Mouse (Mus musculus): ENCODE measurements at regions not wholly inside any gene's neighbourhood (a gene's known extent, or its start where the extent isn't known, plus 50 kb on each side); places are given as distances from the start of the nearest gene placed in this dataset.
A peak's percentile ranks its signal among the peaks of the same experiment; 100 is the strongest.

DNA sequence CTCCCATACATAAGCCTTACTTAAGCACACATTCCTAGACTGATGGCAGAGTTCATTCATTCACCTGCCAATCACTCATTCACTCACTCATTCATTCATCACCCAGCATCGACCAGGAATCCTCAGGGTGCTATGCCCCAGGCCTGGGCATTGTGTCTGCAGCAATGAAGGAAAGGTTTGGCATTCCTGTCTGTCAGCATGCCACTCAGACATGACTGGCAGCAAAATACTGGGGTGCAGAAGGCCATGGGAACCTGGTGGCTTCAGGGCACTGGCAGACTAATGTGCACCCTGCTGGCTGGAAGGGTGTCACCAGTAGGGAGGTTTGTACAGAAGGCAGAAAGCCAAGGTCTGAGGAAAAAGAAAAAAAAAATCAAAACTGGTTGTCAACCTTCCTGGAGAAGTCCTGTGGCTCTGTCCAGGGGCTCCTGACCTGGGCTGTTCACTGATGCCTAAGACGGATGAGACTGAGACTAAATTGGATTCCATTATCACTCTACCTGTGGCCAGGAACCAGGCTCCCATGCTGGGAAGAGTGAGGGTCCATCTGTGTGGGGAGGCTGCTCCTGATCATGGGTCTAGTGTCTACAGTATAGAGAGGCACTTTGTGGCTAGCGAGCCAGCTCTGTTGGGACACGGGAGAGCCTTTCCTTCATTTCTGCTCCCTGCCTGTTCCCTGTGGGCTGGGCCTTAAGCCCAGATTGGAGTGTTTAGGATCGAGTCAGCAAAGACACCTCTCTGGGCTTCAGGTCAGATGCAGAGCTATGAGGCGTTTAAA lies 104.1 kb downstream of the Cstad start:
- no peak for DNase-seq (ENCODE audit: low spot score)

DNA sequence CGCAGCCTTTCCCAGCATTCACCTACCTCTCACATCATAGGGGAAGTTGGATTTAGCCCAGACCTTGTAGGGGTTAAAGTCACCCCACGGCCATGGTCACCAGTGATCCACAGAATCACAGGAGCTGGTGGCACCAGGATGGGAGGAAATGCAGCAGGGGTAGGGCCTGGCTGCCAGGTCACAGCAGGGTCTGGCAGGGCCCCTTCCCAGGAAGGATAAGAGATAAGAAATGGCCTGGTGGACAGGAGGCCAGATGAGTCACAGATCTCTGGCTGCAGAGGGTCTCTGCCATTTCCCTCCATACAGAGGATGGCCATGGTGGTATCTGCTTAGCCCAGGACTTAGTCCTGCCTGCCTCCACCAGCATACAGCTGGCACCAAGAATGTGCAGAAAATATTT lies 103.0 kb downstream of the Cstad start:
- DNase-seq (ENCODE audit: low spot score): no peak

DNA sequence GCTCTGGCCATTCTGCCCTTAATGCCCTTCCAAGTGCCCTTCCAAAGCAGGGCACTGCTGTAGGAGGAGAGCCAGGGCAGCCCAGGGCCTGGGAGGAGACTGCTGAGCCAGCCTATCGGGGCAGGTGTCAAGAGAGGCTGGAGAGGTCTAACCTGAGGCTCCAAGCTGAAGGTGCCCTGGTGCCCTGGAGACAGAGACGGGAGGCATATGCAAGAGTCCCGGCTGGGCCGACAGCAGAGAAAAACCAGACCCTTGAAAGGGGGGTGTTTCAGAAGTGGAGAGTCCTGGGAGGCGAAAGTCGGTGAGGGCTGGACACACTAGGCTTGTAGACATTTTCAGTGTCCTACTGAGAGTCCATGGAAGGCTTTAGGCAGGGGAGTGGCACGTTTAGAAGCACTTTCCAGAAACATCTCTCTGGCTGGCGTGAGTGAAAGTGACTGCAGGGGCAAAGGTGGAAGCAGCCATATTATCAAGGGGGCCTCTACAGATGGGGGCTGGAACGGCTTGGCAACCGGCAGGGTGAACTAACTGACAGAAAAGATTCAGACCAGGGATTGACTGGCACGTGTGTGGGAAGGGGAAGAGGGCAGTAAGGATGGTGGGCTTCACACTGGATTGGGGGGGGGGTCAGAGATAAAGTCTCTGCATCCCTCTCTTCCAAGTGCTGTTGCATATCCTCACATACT lies 101.1 kb downstream of the Cstad start:
- DNase-seq (ENCODE audit: low spot score): no peak

DNA sequence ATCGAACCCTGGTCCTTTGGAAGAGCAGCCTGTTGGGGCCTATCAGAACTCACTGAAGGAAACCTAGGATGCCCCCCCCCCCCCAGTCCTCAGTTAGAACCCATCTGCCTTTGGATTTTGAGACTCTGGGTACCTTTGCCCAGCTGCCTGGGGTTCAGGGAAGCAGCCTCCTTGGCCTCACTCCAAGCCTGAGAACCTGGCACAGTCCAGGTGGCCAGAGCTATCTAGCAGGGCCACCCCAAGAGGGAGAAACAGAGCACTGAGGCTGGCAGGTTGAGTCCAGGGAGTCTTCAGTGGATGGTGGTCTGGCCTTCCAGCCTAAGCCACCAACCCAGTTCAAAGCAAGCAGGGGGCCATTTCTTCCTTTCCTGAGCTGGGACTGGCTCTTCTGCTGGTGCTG lies 100.2 kb downstream of the Cstad start:
- DNase-seq (ENCODE audit: low spot score): no peak

DNA sequence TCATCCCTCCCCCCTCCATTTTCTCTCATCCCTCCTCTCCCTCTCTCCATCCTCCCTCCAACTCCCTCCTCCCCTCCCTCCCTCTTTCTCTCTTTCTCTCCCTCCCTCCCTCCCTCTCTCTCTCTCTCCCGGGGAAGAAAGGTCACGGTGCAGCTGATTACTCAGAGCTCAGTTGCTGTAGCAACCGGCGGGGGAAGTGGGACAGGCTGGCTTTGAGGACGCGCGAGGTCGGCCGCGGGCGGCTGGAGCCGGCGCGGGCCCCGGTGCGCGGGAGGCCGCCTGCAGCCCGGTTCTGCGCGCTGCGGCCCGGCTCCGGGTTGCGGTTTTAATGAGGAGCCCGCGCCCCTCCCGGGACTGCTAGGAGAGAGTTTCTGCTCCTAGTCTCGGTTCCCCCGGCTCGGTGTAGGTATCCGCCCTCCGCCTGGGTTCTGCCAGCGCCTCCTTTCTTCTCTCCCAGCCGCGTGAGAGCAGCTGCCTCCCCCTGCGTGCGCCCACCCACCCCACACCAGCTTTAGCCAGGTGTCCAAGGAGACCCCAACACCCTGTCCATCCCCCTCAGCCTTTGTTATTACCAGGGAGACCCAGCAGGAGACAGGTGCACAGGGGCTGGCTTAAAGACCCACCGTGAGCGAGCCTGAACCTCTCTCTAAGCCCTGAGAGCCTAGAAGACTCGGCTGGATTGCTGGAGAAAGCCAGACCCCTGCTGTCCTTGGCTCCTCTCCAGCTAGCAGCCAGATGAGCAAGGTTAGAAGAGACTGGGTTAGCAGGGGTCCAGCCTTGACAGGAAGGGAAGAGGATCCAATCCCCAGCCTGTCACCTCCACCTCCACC lies 98.6 kb downstream of the Cstad start:
- peak; percentile 93 for DNase-seq (ENCODE audit: low spot score)

DNA sequence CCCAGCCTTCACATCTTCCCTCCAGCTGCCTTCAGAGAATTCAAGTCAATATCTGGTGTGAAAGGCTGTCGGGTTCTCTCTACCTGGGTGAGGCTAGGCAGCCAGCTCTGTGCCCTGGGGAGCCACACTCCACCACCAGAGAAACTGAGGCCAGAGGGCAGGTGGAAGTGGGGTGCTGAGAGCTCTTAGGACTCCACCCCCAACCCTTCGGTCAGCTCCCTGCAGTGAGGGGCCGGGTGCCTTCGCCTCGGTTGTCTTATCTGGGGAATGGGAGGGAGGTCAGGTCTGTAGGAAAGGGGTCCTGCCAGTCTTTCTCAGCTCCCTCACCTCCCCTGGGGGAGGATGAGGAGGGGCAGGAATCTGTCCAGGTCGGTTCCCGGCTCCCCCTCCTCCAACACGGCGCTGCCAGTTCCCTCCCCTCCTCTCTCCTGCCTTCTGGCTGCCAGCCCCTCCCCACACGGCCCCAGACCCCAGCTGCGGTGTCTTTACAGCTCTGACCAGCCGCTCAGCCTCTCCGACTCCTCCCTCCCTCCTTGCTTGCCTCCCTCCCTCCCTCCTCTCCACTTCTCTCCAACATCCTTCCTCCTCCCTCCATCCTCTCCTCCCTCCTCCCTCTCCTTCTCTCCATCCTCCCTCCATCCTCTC lies 97.8 kb downstream of the Cstad start:
- peak; percentile 88 for DNase-seq (ENCODE audit: low spot score)

DNA sequence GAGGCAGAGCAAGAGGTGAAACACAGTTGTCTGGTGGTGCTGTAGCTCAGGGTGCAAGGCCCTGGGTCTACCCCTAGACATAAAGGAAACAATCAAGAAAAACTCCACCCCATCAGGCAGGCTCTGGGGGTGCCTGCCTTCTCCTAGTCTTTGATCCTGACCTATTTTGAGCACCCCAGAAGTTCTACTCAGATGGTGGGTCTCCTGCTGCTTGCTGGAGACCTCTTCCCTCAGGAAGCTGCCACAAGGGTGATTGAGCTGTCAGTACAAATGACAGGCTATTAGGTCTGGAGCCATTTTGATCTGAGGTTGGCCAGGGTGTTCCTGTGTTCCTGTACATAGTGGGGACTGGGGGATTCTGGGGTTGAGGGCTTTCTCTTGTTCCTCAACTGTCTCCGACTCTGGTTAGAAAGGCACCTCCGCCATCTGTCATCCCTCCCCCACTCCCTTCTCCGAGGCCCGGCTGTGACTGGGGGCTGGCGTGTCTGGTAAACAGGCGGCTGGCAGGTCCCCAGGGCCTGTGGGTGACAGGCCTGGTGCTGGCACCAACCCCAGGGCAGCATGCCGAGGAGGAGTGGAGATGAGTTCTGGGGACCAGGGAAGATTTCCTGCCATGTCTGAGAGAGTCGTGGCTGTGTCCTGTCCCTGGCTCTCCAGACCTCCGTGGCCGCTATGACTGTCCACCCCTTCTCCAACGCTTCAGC lies 97.2 kb downstream of the Cstad start:
- no peak for DNase-seq (ENCODE audit: low spot score)

DNA sequence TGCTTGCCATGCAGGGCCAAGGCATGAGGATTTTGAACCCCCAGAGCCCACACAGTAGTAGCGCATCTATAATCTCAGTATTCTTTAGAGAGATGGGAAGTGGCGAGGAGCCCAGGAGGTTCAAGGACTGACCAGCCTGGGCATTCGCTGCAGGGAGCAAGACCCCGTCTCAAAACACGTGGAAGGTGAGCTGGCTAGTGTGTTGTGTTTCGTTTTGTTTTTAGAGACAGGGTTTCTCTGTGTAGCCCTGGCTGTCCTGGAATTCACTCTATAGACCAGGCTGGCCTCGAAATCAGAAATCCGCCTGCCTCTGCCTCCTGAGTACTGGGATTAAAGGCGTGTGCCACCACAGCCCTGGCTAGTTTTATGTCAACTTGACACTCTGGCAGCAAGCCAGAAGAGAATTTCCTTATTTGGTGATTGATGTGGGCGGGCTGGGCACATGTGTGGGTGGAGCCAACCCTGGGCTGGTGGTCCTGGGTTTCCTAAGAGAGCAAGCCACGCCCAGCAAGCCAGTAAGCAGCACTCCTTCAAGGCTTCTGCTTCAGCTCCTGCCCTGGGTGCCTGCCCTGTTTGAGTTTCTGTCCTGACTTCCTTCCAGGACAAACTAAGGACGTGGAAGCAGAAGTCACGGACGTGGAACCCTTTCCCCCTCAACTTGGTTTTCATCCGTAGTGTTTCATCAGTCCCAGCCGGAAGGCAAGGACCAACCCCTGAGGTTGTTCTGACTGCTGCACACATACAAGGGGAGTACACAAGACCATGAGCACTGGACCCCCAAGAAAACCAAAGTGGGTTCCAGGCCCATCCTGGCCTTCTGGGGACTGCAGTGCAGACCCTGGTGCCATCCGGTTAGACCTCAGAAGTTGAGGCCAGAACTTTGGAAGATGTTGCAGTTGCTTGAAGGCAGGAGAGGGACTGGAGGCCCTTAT lies 96.4 kb downstream of the Cstad start:
- DNase-seq (ENCODE audit: low spot score): peak; percentile 58

DNA sequence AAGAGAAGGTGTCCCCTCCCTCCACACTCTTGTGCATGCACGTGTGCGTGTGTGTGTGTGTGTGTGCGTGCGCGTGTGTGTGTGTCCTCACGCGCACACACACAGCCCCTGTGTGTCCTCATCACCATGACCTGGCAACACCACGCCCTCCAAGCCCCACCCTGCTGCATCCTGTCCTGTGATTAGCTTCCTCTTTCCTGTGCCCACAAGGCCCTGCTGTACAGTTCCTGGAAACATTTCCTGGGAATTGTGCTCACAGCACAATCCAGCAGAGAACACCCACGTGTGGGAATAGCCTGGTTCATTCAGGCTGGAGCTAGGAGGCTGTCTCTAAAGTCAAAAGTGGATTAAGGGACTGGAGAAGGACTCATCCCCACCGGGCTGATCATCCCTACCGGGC lies 95.5 kb downstream of the Cstad start:
- DNase-seq (ENCODE audit: low spot score): no peak

DNA sequence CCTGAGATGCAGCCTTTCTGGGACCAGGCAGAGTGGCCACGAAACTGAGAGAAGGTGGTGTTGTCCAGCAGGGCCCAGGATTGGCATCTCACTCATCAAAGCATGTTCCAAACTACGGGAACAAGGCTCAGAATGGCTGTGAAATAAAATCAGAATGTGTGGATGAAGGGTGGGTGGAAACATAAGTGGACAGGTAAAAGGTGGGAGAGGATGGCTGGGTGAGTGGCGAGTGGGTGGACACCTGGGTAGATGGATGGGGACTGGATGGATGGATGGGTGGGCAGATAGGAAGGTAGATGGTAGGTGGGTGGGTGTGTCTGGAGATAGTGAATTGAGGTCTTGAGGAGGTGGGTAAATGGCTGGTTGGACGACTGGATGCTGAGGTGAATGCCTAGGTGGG lies 93.6 kb downstream of the Cstad start:
- no peak for DNase-seq (ENCODE audit: low spot score)

DNA sequence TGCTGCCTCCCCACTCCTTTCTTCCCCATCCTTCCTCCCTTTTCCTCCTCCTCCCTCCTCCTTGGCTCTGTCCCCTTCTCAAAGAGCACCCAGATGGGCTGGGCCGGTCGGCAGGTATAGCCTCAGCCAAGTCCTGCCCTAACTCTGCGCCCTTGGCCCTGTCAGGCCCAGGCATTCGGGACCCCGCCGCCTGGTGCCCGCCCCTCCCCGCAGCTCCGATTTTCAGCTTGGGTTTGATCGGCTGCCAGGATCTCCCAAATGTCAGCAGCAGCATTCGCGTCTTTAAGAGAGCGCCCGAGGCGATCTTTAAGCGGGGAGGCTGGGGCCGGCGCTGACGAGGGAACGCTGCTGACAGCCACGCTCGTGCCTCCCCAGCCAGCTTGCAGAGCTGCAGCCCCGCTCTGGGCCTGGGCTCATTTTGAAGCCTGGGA lies 92.3 kb downstream of the Cstad start:
- peak; percentile 66 for DNase-seq (ENCODE audit: low spot score)

DNA sequence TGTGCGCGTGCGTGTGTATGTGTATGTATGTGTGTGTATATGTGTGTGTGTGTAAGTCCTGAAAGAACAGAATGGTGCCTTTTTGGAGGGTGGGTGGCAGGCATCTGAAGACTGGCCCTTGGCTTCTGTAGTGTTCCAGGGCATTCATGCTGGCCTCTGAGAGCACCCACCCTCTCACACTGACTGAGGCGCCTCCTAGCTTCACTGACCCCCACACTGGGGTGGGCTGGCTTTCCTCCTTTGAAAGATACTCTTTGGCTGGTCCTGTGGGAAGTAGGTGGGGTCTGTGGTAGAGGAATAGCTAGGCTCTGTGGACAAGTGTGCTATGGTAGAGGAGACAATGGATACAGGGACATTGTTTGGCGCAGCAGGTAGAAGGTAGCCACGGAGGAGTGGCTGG lies 91.5 kb downstream of the Cstad start:
- DNase-seq (ENCODE audit: low spot score): no peak

DNA sequence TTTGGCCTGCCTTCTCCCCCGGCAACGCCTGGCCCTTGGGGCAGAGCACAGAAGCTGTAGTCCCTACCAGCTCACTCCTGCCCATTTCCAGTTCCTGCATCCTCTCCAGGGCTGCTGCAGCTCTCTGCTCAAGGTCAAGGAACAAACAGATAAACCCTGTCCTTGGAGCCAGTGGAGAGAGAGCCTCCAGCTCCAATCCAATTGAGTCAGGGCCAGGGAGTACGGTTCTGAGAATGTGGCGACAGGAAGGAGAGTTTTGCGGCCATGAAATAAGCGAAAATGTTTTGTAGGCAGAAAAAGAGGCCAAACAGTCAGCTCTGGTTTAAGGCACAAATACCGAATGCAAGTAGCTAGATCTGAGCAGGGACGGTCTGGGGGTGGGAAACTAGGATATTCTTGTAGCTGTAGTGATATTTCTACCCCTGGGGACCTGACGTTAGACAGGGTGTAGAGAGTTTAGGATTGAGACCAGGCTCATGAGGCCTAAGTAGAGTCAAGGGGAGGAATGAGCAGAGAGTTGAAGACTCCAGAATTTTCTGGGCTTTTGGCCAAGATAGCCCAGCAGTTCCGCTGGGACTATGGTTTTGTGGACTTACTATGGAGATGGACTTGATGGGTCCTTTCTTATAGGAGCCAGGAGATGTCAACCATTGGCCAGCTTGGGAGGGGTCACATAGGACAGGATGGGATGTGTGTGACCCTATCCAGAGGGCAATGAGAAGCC lies 90.5 kb downstream of the Cstad start:
- no peak for DNase-seq (ENCODE audit: low spot score)

DNA sequence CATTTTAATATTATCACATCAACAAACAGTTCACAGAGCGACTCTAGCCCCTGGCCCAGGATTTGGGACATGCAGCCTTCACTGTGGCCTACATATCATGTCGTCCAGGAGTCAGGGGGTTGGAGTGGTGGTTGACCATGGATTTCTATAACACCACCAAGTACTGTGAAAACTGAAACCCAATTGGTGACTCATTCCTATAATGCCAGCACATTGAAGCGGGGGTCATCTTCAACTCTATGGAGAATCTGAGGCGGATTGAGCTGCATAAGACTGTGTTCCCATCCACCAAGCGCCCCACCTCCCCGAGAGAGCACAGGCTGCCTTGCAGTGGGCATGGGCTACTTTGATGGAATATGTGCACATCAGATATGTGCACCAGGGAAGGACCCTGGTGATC lies 89.6 kb downstream of the Cstad start:
- DNase-seq (ENCODE audit: low spot score): no peak

DNA sequence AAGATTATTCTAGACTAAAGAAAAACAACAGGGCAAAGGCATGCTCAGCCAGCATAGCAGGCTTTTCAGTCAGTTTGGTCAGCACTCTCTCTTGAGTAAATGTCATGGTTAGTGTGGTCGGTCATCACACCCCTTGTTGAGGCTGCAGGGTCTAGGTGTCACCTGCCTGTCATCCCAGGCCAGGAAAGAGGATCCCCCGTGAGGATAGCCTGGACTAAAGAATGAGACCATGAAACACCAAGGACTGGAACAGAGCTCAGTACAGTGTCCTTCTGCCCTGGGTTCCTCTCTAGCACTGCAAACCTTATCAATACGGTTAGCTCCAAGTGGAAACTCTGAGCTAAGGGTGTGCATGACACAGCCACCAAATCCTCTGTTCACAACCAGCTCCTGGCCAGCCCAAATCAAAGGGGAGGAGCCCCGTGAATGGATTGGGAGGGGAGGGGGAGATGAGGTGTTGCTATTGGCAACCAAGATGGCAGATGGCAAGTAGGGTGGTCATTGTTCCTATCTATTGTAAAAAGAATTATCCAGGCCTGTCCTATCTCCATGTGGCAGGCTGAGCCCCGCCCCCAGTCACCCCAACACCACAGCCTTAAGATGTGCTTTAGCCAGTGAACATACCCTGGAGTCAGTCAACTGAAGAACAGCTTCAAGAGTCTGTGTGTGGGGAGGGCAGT lies 87.4 kb downstream of the Cstad start:
- DNase-seq (ENCODE audit: low spot score): peak; percentile 67

DNA sequence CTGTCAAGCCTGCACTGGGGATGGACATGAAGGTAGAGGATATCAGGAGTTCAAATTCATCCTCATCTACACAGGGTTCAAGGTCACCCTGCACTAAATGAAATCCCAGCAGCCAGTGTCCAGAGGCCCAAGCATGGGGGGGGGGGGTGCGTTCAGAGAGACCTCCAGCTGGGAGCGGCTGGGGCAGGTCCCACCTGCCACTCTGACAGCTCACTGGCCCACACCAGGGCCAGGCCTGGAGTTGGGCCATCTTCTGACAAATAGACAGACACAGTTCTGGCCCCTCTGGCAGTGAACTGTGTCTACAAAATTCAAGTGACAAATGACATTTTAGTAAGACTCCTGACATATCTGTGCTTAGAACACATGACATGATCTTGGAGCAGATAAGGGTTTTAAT lies 86.8 kb downstream of the Cstad start:
- DNase-seq (ENCODE audit: low spot score): no peak

DNA sequence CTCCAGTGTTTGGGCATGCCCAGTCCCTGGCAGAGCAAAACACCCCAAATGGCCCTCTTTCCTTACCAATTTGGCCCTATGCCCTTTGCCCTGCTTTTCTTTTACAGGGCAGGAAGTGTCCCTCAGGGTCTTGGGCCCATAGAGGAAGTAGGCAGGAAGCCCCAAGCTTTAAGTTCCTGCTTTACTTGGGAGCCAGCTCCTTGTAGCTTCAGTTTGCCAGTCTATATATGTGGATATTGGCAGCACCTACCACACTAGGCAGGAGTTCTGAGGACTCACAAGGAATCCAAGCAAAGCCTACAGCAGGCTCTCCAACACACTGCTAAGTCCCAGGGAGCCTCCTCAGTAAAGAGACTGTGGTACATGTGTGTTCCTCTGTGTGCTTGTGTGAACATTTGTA lies 84.2 kb downstream of the Cstad start:
- no peak for DNase-seq (ENCODE audit: low spot score)

DNA sequence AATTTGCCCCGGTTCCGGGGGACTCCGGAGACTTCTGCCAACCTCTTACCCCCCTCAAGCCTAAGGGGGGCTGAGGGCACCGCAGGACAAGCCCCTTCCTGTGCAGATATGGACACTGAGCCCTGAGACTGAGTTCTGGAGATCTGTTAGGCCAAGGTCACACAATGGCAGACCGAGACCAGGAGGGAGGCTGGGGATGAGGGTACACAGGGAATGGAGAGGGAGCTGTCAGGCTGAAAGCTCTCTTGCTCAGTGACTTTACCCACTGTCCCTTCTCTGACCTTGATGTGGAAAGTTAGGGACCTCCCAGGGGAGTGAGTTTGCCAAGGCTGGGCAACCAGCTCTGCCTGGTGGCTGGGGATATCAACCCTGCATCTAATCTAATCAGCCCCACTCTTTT lies 82.7 kb downstream of the Cstad start:
- DNase-seq (ENCODE audit: low spot score): no peak

DNA sequence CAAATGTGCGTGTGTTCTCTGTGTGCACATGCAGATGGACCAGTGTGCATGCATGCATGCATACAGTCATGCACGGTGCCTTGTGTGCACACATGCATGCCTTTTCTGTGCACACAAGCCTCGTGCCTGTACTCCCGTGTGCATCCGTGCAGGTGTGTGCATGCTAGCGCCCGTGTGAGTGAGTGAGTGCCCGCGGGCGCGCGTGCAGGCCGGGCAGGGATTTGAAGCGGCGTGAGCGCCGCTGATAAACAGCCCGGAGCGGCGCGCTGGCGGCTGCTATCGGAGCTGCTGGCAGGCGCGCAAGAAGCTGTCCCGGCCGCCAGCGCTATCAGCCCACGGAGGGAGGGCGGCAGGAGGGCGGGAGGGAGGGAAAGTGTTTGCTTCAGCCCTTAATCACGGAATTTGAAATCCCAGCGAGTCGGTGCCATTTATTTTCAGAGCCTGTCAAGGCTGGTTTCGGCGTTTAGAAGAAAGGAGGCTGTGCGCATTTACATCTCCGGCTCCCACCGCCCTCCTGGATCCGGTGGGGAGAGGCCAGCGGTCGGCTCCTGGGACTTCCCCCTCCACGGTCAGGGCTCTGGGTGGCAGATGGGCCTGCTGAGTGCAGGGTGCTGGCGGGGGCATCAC lies 82.1 kb downstream of the Cstad start:
- peak; percentile 70 for DNase-seq (ENCODE audit: low spot score)

Data from embryo, embryonic 10 days (tissue).